Mouse (Mus musculus) liver, embryonic 11.5 days (tissue): ENCODE measurements around the gene Hnmt. TPM values are rescaled to one million over a fixed set of nuclear protein-coding genes. Genes with fewer than 3 reads are reported as not detected.
"Not testable (repeated sequence)": the region's sequence is repeated elsewhere in the genome, so short reads cannot be mapped to it uniquely, and the experiment has no call there.

Source experiments
- ATAC-seq: fragments of 200-750 bp; cut with Nextera tagmentation; replicated peaks from 2 replicates; pipeline ENCODE4 v1.8.0; 2017; ENCODE audit warnings: moderate number of reproducible peaks, mild to moderate bottlenecking, moderate TSS enrichment, moderate library complexity; ENCODE audit not compliant: low FRiP score
- DNase-seq: peaks from one replicate; pipeline ENCODE4 v3.0.0-alpha.2; 2017; ENCODE audit warnings: low spot score
- H3K27ac ChIP-seq: fragments of 300-500 bp; sonication (generic); 2 replicates; pipeline ENCODE4 v1.5.1; 2014; ENCODE audit warnings: mild to moderate bottlenecking, low read depth, low read length, control low read depth
- H3K27me3 ChIP-seq: fragments of 300-500 bp; sonication (generic); replicated peaks from 2 replicates; pipeline ENCODE4 v1.6.1; 2014; ENCODE audit warnings: low read length, mixed read lengths; ENCODE audit not compliant: control insufficient read depth, insufficient read depth
- H3K36me3 ChIP-seq: fragments of 300-500 bp; sonication (generic); 2 replicates; pipeline ENCODE4 v1.6.1; 2014; ENCODE audit warnings: mild to moderate bottlenecking, low read length, moderate library complexity, mixed read lengths; ENCODE audit not compliant: control insufficient read depth, insufficient read depth
- H3K4me1 ChIP-seq: fragments of 300-500 bp; sonication (generic); replicated peaks from 2 replicates; pipeline ENCODE4 v1.6.1; 2014; ENCODE audit warnings: low read length, mixed read lengths; ENCODE audit not compliant: control insufficient read depth, insufficient read depth
- H3K4me2 ChIP-seq: fragments of 300-500 bp; sonication (generic); 2 replicates; pipeline ENCODE4 v1.6.1; 2014; ENCODE audit warnings: mild to moderate bottlenecking, control low read depth, moderate library complexity
- H3K4me3 ChIP-seq: fragments of 300-500 bp; sonication (generic); 2 replicates; pipeline ENCODE4 v1.5.1; 2014; ENCODE audit warnings: low read depth, low read length, control low read depth
- H3K9ac ChIP-seq: fragments of 300-500 bp; sonication (generic); 2 replicates; pipeline ENCODE4 v1.6.1; 2014; ENCODE audit warnings: low read depth, low read length, control low read depth
- H3K9me3 ChIP-seq: fragments of 300-500 bp; sonication (generic); 2 replicates; pipeline ENCODE4 v1.6.1; 2016; ENCODE audit warnings: low read length, inconsistent platforms, mixed read lengths; ENCODE audit not compliant: control insufficient read depth
- WGBS: fragments of 180-500 bp; shearing (Covaris S2); extraction: QIAGEN DNeasy Blood & Tissue Kit; methylation state at CpG from one replicate; pipeline ENCODE4 v1.1.7; 2014; 5-methylcytosine and 5-hydroxymethylcytosine counted together
- polyA plus RNA-seq: library from polyadenylated mRNA; unstranded; fragments of >200 nt; fragmentation: Nextera tagmentation; extraction: Ambion mirVana; gene quantifications from 2 replicates; pipeline ENCODE4 v1.2.1, GENCODE M21; 2014

Hnmt gene
- polyA plus RNA-seq, 1 experiment from 2014 or later: 1.4 TPM

DNA sequence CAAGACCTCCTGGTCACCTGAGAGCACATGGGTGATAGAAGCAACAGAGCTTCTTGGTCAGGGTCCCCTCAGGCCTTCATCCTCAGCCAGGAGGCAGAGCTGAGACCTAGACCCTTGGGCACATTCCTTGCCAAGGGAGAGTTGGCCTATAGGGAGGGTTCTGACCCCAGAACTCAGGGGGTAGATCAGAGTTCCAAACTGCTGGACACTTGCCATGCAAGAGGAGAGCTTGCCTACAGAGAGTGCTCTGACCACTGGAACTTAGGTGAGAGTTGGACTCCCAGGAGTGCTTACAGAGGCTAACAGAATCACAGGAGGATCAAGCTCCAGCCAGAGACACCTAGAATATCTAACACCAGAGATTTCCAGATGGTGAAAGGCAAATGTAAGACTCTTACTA, 29.8 kb downstream of the Hnmt start:
- not testable (repeated sequence) for H3K36me3 ChIP-seq, H3K4me1 ChIP-seq, H3K4me2 ChIP-seq, DNase-seq, ATAC-seq, H3K27me3 ChIP-seq, H3K9ac ChIP-seq, H3K27ac ChIP-seq, H3K9me3 ChIP-seq, H3K4me3 ChIP-seq

DNA sequence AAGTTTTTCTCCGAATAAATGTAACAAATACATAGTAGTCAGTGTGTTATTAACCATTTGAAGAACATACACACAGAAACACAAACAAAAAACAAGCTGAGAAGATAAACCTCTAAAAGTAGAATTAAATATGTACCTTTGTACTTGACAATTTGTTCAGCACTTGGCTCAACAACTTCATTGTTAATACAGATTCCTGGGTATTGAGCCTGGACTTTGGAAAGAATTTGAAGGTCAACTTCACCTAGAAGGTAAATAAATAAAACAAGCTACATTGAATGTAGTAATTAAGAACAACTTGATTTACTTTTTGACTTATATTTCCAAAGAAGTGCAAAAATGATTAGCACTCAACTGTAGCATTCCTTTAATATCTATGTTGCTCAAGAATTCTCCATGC, 30.2 kb downstream of the Hnmt start:
- WGBS: 71% methylated on average over 1 of the region's 1 CpGs
- no peaks in the 10 kb centered on the region for H3K4me1 ChIP-seq
- no peaks in the 10 kb centered on the region for H3K27me3 ChIP-seq
- DNase-seq: no peak
- no peak overlapping the region for H3K9ac ChIP-seq
- H3K36me3 ChIP-seq: no peaks in the 10 kb centered on the region
- ATAC-seq: no peak
- no peak overlapping the region for H3K4me2 ChIP-seq
- H3K27ac ChIP-seq: no peak overlapping the region
- no peaks in the 10 kb centered on the region for H3K9me3 ChIP-seq
- H3K4me3 ChIP-seq: no peak overlapping the region

DNA sequence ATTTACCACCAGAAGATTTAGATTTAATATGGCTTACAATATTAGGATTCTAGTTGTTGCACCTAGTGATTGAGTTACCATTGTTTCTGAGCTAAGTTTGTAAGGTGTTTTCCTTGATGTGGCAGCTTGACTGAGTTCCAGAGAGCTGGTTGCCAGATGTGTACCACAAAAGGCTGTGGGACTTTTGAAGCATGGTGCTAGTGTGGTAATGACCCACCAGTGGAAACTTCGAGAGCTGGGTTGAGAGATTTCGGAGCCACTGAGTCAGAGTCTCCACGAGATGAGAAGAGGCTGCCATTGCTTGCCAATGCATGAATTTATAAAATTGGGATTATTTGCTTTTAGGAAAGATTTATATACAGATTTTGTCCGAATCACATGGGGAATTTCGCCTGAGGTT, 34.2 kb downstream of the Hnmt start:
- no peak overlapping the region for H3K9ac ChIP-seq
- ATAC-seq (no peak), DNase-seq (no peak)
- H3K4me2 ChIP-seq: no peak overlapping the region
- H3K27ac ChIP-seq: no peak overlapping the region
- H3K27me3 ChIP-seq: no peaks in the 10 kb centered on the region
- 78% methylated on average over 5 of the region's 5 CpGs for WGBS
- H3K36me3 ChIP-seq: no peaks in the 10 kb centered on the region
- no peaks in the 10 kb centered on the region for H3K9me3 ChIP-seq
- no peaks in the 10 kb centered on the region for H3K4me1 ChIP-seq
- no peak overlapping the region for H3K4me3 ChIP-seq

DNA sequence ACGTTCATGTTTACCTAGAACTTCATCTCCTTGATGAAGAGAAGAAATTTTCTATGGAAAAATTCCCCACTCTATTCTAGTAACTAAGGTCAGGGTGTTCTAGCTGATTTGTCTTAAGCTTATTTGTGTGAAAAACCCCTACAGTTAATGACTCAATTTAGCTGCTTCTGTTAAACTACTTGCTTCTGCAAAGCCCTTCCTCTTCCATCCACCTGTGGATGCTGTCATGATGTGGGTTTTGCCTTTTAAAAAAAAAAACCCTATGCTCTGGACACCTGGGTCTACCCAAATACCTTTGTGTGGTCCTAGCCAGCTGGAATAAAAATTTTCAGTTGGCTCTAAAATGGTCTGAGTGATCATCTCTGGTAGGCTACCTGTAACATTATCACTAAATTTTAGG, 49.9 kb downstream of the Hnmt start:
- ATAC-seq (no peak), DNase-seq (no peak)
- Histone ChIP-seq H3K36me3 (no peaks in the 10 kb centered on the region), H3K9me3 (no peaks in the 10 kb centered on the region), H3K4me2 (no peak overlapping the region), H3K27ac (no peak overlapping the region), H3K4me3 (no peak overlapping the region), H3K27me3 (no peaks in the 10 kb centered on the region), H3K4me1 (no peaks in the 10 kb centered on the region), H3K9ac (no peak overlapping the region)
- WGBS: 61% methylated on average over 1 of the region's 1 CpGs

DNA sequence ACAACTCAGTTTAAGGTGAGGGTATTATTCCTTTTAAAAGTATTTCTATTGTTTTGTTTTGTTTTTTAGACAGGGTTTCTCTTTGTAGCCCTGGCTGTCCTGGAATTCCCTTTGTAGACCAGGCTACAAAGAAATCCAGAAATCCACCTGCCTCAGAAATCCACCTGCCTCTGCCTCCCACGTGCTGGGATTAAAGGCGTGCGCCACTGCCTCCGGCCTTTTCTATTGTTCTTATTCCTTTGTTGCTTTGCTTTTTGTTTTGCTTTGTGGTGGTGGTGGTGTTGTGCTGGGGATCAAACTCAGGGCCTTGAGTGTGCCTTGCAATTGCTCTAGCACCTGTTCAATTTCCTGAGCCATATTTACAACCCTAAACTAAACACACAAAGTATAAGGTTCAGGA, 50.4 kb downstream of the Hnmt start:
- Histone ChIP-seq H3K4me2 (no peak overlapping the region), H3K9me3 (no peaks in the 10 kb centered on the region), H3K36me3 (no peaks in the 10 kb centered on the region), H3K9ac (no peak overlapping the region), H3K4me3 (no peak overlapping the region), H3K27me3 (no peaks in the 10 kb centered on the region), H3K27ac (no peak overlapping the region), H3K4me1 (no peaks in the 10 kb centered on the region)
- WGBS: 87% methylated on average over 4 of the region's 4 CpGs
- no peak for ATAC-seq
- DNase-seq: no peak

DNA sequence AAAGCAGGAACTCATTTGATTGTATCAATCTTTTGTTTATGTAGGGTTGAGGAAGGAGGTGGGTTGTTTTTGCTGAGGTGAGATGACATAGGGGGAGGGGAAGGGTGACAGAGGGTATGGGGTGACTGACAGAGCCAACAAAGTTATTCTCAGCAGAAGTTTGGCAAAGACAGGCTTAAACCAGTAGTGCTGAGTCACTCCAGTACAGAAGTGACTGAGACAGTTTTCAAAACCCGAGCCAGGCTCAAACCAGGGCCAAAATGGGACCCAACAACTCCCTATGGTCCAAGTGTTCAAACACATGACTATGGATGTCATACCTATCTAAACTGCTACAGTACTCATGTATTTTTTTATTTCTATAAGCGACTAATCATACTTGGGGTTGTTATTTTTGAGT, 52.4 kb downstream of the Hnmt start:
- H3K36me3 ChIP-seq: no peaks in the 10 kb centered on the region
- ATAC-seq (no peak), DNase-seq (no peak)
- no peak overlapping the region for H3K9ac ChIP-seq
- WGBS: 55% methylated on average over 2 of the region's 2 CpGs
- H3K27ac ChIP-seq: no peak overlapping the region
- H3K4me1 ChIP-seq: no peaks in the 10 kb centered on the region
- H3K4me3 ChIP-seq: no peak overlapping the region
- no peaks in the 10 kb centered on the region for H3K27me3 ChIP-seq
- H3K4me2 ChIP-seq: no peak overlapping the region
- no peaks in the 10 kb centered on the region for H3K9me3 ChIP-seq

DNA sequence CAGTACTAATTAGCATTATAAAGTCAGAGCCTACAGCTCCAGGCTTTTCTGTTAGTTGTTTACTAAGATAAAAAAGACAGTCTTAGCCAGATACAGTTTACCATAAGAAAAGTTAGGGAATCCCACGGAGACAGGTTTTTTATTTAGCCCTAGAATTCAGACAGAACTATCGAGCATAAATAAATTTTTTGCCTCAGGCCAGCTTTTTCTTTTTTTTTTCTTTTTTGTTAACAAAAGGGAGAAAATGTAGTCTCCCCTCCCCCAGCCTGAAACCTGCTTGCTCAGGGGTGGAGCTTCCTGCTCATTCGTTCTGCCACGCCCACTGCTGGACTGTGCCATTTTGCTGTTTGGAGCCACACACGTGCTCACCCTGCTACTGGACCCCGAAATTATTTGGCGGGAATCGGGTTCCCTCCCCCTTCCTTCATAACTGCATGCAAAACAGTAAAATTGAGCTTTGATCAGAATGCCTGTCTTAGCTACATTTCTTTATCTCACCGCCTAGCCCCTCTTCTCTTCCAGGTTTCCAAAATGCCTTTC, 59.1 kb downstream of the Hnmt start:
- WGBS: 79% methylated on average over 9 of the region's 9 CpGs
- DNase-seq, H3K9ac ChIP-seq, H3K4me3 ChIP-seq, H3K27me3 ChIP-seq, H3K27ac ChIP-seq, H3K4me1 ChIP-seq, H3K4me2 ChIP-seq, ATAC-seq, H3K9me3 ChIP-seq, H3K36me3 ChIP-seq: not testable (repeated sequence)

DNA sequence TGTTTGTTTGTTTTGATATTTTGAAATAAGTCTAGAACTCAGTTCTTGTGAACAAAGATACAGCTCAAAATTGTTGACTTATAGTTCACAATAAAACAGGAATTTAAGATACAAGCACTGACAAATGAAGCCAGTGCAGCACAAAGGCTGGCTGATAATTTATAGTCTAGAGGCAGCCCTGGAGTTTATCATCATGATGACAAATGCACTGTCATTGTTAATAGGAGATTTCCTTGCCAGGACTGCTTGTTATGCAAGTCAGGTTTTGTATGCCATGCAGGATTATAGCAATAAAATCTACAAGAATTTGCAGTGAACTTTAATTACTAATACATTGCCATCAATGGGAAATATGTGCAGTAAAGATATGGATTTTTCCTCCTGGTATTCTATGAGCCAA, 61.9 kb downstream of the Hnmt start:
- H3K4me3 ChIP-seq: no peak overlapping the region
- H3K9ac ChIP-seq: no peak overlapping the region
- H3K36me3 ChIP-seq: no peaks in the 10 kb centered on the region
- H3K4me1 ChIP-seq: no peaks in the 10 kb centered on the region
- DNase-seq (no peak), ATAC-seq (no peak)
- no peaks in the 10 kb centered on the region for H3K9me3 ChIP-seq
- H3K27me3 ChIP-seq: no peaks in the 10 kb centered on the region
- no peak overlapping the region for H3K4me2 ChIP-seq
- no peak overlapping the region for H3K27ac ChIP-seq

DNA sequence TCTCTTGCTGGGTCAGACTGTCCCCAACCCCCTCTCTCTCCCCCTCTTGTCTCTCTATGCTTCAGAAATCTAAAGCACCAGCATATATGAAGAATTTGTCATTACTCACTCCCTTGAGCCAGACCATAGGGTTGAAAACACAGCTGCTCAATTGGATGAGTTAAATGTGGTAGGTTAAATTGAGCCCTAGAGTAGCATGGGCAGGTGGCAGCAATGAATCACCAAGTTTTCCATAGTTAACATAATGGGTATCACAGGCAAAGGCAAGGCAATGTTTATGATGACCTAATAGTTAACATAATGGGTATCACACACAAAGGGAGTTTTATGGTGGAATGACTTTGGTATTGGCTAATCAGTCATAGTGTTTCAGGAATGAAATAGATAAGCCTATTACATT, 65.9 kb downstream of the Hnmt start:
- Histone ChIP-seq H3K9me3 (no peaks in the 10 kb centered on the region), H3K27me3 (no peaks in the 10 kb centered on the region), H3K4me2 (no peak overlapping the region), H3K4me3 (no peak overlapping the region), H3K4me1 (no peaks in the 10 kb centered on the region), H3K9ac (no peak overlapping the region), H3K27ac (no peak overlapping the region), H3K36me3 (no peaks in the 10 kb centered on the region)
- DNase-seq (no peak), ATAC-seq (no peak)
